Mouse (Mus musculus) intestine, embryonic 15.5 days (tissue): ENCODE measurements around the gene Patl2. TPM values are rescaled to one million over a fixed set of nuclear protein-coding genes. Genes with fewer than 3 reads are reported as not detected.
A peak's percentile ranks its signal among the peaks of the same experiment; 100 is the strongest.
"Not testable (repeated sequence)": the region's sequence is repeated elsewhere in the genome, so short reads cannot be mapped to it uniquely, and the experiment has no call there.

ENCODE experiments used
- ATAC-seq: fragments of 200-750 bp; cut with Nextera tagmentation; 2 replicates; pipeline ENCODE4 v1.8.0; 2017; ENCODE audit warnings: moderate TSS enrichment, moderate library complexity
- H3K27ac ChIP-seq: fragments of 300-500 bp; sonication (generic); 2 replicates; pipeline ENCODE4 v1.5.1; 2015; ENCODE audit warnings: mild to moderate bottlenecking, inconsistent platforms
- H3K27me3 ChIP-seq: fragments of 300-500 bp; sonication (generic); replicated peaks from 2 replicates; pipeline ENCODE4 v1.6.1; 2015; ENCODE audit warnings: inconsistent platforms
- H3K36me3 ChIP-seq: fragments of 300-500 bp; sonication (generic); 2 replicates; pipeline ENCODE4 v1.6.1; 2015; ENCODE audit warnings: inconsistent platforms
- H3K4me1 ChIP-seq: fragments of 300-500 bp; sonication (generic); replicated peaks from 2 replicates; pipeline ENCODE4 v1.6.1; 2015; ENCODE audit warnings: inconsistent platforms
- H3K4me2 ChIP-seq: fragments of 300-500 bp; sonication (generic); replicated peaks from 2 replicates; pipeline ENCODE4 v1.6.1; 2015; ENCODE audit warnings: mild to moderate bottlenecking, inconsistent platforms
- H3K4me3 ChIP-seq: fragments of 300-500 bp; sonication (generic); replicated peaks from 2 replicates; pipeline ENCODE4 v1.5.1; 2015; ENCODE audit warnings: inconsistent platforms
- H3K9ac ChIP-seq: fragments of 300-500 bp; sonication (generic); 2 replicates; pipeline ENCODE4 v1.6.1; 2015; ENCODE audit warnings: inconsistent platforms
- H3K9me3 ChIP-seq: fragments of 300-500 bp; sonication (generic); 2 replicates; pipeline ENCODE4 v1.6.1; 2016; ENCODE audit warnings: inconsistent platforms
- WGBS: fragments of 180-500 bp; shearing (Covaris S2); methylation state at CpG from one replicate; pipeline ENCODE4 v1.1.7; 2015; 5-methylcytosine and 5-hydroxymethylcytosine counted together
- polyA plus RNA-seq: library from polyadenylated mRNA; unstranded; fragments of >200 nt; fragmentation: Nextera tagmentation; extraction: Ambion mirVana; gene quantifications from 2 replicates; pipeline ENCODE4 v1.2.1, GENCODE M21; 2015

Patl2 gene
- polyA plus RNA-seq, 1 experiment from 2014 or later, result not detected

GRCm38 (mm10) chr2:122132078-122132477 is 53.9 kb downstream of the Patl2 start:
- no peak overlapping the region for H3K4me3 ChIP-seq
- WGBS, result 84% methylated on average over 2 of the region's 2 CpGs
- no peaks in the 10 kb centered on the region for H3K36me3 ChIP-seq
- no peak overlapping the region for H3K27ac ChIP-seq
- H3K4me1 ChIP-seq, result no peaks in the 10 kb centered on the region
- no peak overlapping the region for H3K9ac ChIP-seq
- H3K27me3 ChIP-seq, result no peaks in the 10 kb centered on the region
- no peak for ATAC-seq
- no peaks in the 10 kb centered on the region for H3K9me3 ChIP-seq
- no peak overlapping the region for H3K4me2 ChIP-seq

GRCm38 (mm10) chr2:122127635-122128034 is 58.4 kb downstream of the Patl2 start:
- 90% methylated on average over 4 of the region's 4 CpGs for WGBS
- 0 out of 2 replicates have a peak, but pooled peaks cover 3% of the 10 kb centered on the region for H3K4me1 ChIP-seq
- no peaks in the 10 kb centered on the region for H3K9me3 ChIP-seq
- no peaks in the 10 kb centered on the region for H3K36me3 ChIP-seq
- no peaks in the 10 kb centered on the region for H3K27me3 ChIP-seq
- no peak for ATAC-seq
- no peak overlapping the region for H3K4me3 ChIP-seq
- H3K9ac ChIP-seq, result no peak overlapping the region
- H3K27ac ChIP-seq, result no peak overlapping the region
- no peak overlapping the region for H3K4me2 ChIP-seq

GRCm38 (mm10) chr2:122126765-122127347 is 59.1 kb downstream of the Patl2 start:
- no peak overlapping the region for H3K27ac ChIP-seq
- H3K9me3 ChIP-seq, result no peaks in the 10 kb centered on the region
- 34% methylated on average over 5 of the region's 5 CpGs for WGBS
- H3K4me3 ChIP-seq, result no peak overlapping the region
- H3K36me3 ChIP-seq, result no peaks in the 10 kb centered on the region
- H3K4me1 ChIP-seq, result 0 out of 2 replicates have a peak, but pooled peaks cover 3% of the 10 kb centered on the region
- ATAC-seq, result no peak
- H3K9ac ChIP-seq, result no peak overlapping the region
- H3K27me3 ChIP-seq, result no peaks in the 10 kb centered on the region
- no peak overlapping the region for H3K4me2 ChIP-seq

- Histone ChIP-seq H3K4me1 (0 out of 2 replicates have a peak, but pooled peaks cover 3% of the 10 kb centered on the region), H3K9ac (no peak overlapping the region), H3K4me3 (no peak overlapping the region), H3K27me3 (no peaks in the 10 kb centered on the region), H3K27ac (no peak overlapping the region), H3K4me2 (no peak overlapping the region), H3K9me3 (no peaks in the 10 kb centered on the region), H3K36me3 (no peaks in the 10 kb centered on the region)
- 47% methylated on average over 12 of the region's 12 CpGs for WGBS
- peak; percentile 45; the same call in 1 of the 2 replicates for ATAC-seq
Measured at GRCm38 (mm10) chr2:122125680-122126572, 60.1 kb downstream of the Patl2 start.

GRCm38 (mm10) chr2:122117961-122118958 is 67.7 kb downstream of the Patl2 start, which contains the start of gene Spg11:
Gene Spg11 (minus strand): TSS chr2:122118386.
- Histone ChIP-seq H3K27me3 (no peaks in the 10 kb centered on the region), H3K9ac (peak within 1 kb of the TSS; percentile 97), H3K27ac (peak within 1 kb of the TSS; percentile 100), H3K9me3 (no peaks in the 10 kb centered on the region), H3K4me1 (0 out of 2 replicates have a peak, but pooled peaks cover 2% of the 10 kb centered on the region), H3K36me3 (0 out of 2 replicates have a peak, but pooled peaks cover 2% of the 10 kb centered on the region), H3K4me2 (peak within 1 kb of the TSS; percentile 68), H3K4me3 (peak within 1 kb of the TSS; percentile 95)
- under 1% methylated on average over 47 of the region's 47 CpGs for WGBS
- ATAC-seq, result peak; percentile 100

- WGBS, result 84% methylated on average over 2 of the region's 2 CpGs
- H3K27ac ChIP-seq, result no peak overlapping the region
- H3K27me3 ChIP-seq, result no peaks in the 10 kb centered on the region
- H3K4me1 ChIP-seq, result 0 out of 2 replicates have a peak, but pooled peaks cover 2% of the 10 kb centered on the region
- H3K36me3 ChIP-seq, result 0 out of 2 replicates have a peak, but pooled peaks cover 3% of the 10 kb centered on the region
- no peak overlapping the region for H3K9ac ChIP-seq
- no peak overlapping the region for H3K4me3 ChIP-seq
- H3K9me3 ChIP-seq, result no peaks in the 10 kb centered on the region
- peak overlapping the region; percentile 68 for H3K4me2 ChIP-seq
- ATAC-seq, result no peak
Measured at GRCm38 (mm10) chr2:122116888-122117287, 69.1 kb downstream of the Patl2 start.

- Histone ChIP-seq H3K36me3 (peaks cover 19% of the 10 kb centered on the region; the same call in 1 of the 2 replicates), H3K4me1 (no peaks in the 10 kb centered on the region), H3K4me2 (no peak overlapping the region), H3K9ac (no peak overlapping the region), H3K4me3 (no peak overlapping the region), H3K27me3 (no peaks in the 10 kb centered on the region), H3K9me3 (no peaks in the 10 kb centered on the region), H3K27ac (no peak overlapping the region)
- no peak for ATAC-seq
- WGBS, result 72% methylated on average over 4 of the region's 4 CpGs
Measured at GRCm38 (mm10) chr2:122109714-122110113, 76.3 kb downstream of the Patl2 start.

GRCm38 (mm10) chr2:122108101-122108500 is 77.9 kb downstream of the Patl2 start:
- 74% methylated on average over 14 of the region's 14 CpGs for WGBS
- peaks cover 16% of the 10 kb centered on the region; the same call in 1 of the 2 replicates for H3K36me3 ChIP-seq

GRCm38 (mm10) chr2:122102070-122102469 is 83.9 kb downstream of the Patl2 start:
- Histone ChIP-seq H3K4me3 (no peak overlapping the region), H3K36me3 (0 out of 2 replicates have a peak, but pooled peaks cover 11% of the 10 kb centered on the region), H3K4me1 (no peaks in the 10 kb centered on the region), H3K9me3 (no peaks in the 10 kb centered on the region), H3K27me3 (no peaks in the 10 kb centered on the region), H3K27ac (no peak overlapping the region), H3K4me2 (no peak overlapping the region), H3K9ac (no peak overlapping the region)
- ATAC-seq, result no peak

More at GRCm38 (mm10) chr2:122108101-122108500, 77.9 kb downstream of the Patl2 start:
- H3K27ac ChIP-seq, result no peak overlapping the region
- no peaks in the 10 kb centered on the region for H3K27me3 ChIP-seq
- no peaks in the 10 kb centered on the region for H3K4me1 ChIP-seq
- ATAC-seq, result no peak
- H3K4me2 ChIP-seq, result no peak overlapping the region
- no peak overlapping the region for H3K9ac ChIP-seq
- no peak overlapping the region for H3K4me3 ChIP-seq
- H3K9me3 ChIP-seq, result no peaks in the 10 kb centered on the region

- H3K4me3 ChIP-seq, H3K9me3 ChIP-seq, H3K27me3 ChIP-seq, H3K4me1 ChIP-seq, H3K4me2 ChIP-seq, H3K27ac ChIP-seq, H3K9ac ChIP-seq, ATAC-seq: not testable (repeated sequence)
- 84% methylated on average over 5 of the region's 5 CpGs for WGBS
- 0 out of 2 replicates have a peak, but pooled peaks cover 12% of the 10 kb centered on the region for H3K36me3 ChIP-seq
Measured at GRCm38 (mm10) chr2:122097686-122098085, 88.3 kb downstream of the Patl2 start.

- Histone ChIP-seq H3K9me3 (no peaks in the 10 kb centered on the region), H3K4me3 (no peak overlapping the region), H3K4me2 (no peak overlapping the region), H3K27ac (no peak overlapping the region), H3K4me1 (no peaks in the 10 kb centered on the region), H3K36me3 (0 out of 2 replicates have a peak, but pooled peaks cover 10% of the 10 kb centered on the region), H3K27me3 (no peaks in the 10 kb centered on the region), H3K9ac (no peak overlapping the region)
- ATAC-seq, result no peak
- WGBS, result 88% methylated on average over 4 of the region's 4 CpGs
Measured at GRCm38 (mm10) chr2:122093844-122094243, 92.1 kb downstream of the Patl2 start.
